Mouse (Mus musculus) spleen, postnatal 10 days (tissue): ENCODE measurements around the gene Ldha.
"Not testable (repeated sequence)": the region's sequence is repeated elsewhere in the genome, so short reads cannot be mapped to it uniquely, and the experiment has no call there.

Experiments
- DNase-seq, 2 experiments: peaks; one replicate each; pipeline ENCODE4 v3.0.0; 2021 to 2022; ENCODE audit warnings: low spot score in 2 of 2

Gene Ldha

DNA sequence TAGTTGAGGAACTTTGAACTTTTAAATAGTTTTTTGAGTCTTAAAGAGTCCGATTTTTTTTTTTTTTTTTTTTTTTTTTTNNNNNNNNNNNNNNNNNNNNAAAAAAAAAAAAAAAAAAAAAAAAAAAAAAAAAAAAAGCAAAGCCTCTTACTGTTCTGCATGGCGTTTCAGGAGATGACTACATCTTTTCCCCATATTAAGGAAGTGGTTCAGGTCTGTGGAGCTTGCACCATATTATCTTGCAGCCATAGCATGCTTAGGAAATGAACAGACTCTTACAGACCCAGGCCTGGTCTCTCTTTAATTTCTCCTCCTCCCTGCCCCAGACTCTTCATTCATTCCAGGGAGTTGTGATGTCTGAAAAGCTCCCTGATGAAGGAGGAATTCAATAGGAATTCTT is 39.7 kb downstream of the Ldha start:
- no peak for DNase-seq

DNA sequence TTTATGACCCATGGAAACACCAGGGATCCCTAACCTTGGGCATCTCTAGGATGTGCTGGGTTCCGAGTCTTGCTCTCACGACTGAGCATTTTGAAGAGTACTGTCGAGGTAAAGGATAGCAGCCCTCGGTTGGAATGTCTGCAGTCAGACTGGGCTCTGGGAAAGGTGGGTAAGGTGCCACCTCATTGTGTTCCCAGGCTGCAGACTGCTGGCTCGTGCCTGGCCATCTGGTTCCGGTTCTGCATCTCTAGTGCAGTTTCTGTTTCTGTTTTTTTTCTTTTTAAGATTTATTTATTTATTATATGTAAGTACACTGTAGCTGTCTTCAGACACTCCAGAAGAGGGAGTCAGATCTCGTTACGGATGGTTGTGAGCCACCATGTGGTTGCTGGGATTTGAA is 40.7 kb downstream of the Ldha start:
- not testable (repeated sequence) for DNase-seq

DNA sequence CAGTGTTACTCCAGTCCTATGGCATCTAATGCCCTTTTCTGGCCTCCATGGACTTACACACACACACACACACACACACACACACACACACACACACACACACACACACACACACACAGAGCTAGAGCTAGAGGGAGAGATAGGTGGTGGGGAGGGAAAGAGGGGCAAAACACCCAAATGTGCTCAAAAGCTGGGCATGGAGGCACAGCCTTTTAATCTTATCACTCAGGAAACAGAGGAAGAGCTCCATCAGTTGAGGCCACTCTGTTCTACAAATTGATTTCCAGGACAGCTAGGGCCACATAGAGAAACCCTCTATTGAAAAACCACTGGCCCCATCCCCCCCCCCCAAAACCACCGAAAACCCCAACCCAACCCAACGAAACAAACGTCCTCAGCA is 42.0 kb downstream of the Ldha start:
- no peak for DNase-seq

DNA sequence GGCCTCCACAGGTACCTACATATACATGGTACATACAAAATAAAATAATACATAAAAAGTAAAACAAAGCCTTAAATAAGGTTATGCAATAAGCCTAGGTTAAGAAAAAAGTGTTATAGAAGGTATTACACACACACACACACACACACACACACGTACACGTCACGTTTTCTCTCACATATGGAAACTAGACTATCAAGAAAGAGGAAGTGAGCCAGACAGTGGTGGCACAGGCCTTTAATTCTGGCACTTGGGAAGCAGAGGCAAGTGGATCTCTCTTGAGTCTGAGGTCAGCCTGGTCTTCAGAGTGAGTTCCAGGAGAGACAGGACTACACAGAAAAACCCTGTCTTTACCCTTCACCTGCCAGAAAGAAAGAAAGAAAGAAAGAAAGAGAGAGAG is 54.2 kb downstream of the Ldha start:
- peak in 1 of 2 experiments; percentile 19 for DNase-seq

DNA sequence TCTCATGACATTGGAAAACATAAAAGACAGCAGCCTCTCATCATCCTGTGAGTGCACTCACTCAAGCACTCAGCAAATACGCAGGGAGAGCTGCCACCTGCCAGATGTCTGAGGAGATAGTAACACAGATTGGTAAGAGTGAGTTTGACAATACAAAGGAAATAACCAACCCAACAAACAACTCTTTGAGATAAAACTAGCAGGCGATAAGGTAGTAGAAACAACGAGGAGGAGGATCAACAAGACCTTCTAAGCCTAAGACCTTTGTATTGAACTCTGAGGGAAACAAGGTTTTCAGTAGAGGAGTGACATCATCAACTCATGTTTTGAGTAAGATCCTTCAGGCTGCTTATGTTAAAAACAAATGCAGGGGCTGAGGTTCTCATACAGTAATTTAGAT is 58.1 kb downstream of the Ldha start:
- no peak for DNase-seq
